Mouse (Mus musculus) neutrophil, adult 65 days (primary cell): ENCODE data around the gene Lamp5. TPM values are rescaled to one million over a fixed set of nuclear protein-coding genes. Genes with fewer than 3 reads are reported as not detected.

Experiments used
- total RNA-seq: library from RNA; stranded (reverse); gene quantifications from 2 replicates; pipeline ENCODE4 v1.2.4, GENCODE M21; 2023

Lamp5 gene
- total RNA-seq = not detected in 2 replicates

DNA sequence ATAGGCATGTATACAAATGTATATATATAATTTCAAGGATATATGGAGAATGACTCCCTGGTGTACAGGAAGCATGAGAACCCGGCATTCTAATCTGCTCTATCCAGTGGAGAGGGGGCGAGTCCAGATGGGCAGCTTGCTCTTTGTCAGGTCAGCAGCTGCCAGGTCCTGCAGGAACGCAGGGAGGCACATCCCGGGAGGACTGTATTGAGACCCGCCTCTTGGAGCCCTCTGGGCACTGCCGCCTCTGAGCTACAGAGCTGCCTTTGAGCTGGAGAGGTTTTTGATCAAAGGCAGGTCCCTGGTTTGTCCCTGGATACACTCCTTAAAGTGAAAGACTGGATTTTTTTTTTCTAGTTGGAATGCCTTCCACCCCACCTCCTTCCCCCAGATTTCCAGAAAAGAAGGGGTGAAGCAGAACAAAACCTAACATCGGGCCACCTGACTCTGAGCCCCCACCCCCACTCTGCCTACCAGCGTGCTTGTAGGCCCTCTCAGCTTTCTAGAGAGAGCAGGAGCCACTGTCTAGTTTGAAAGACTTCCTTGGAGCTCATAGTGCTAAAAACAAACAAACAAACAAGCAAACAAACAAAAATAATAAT lies at the start of gene Lamp5:
Gene Lamp5 (plus strand): TSS at position 552 of the 602 bp plus-strand sequence.

